8 mouse cellular contexts compared by ENCODE assay signal in genomic region chr4:138504632-138505101, GRCm38 (mm10). TPM values are rescaled to one million over a fixed set of nuclear protein-coding genes. Genes with fewer than 3 reads are reported as not detected.
DNase-seq lines count a peak whose midpoint lies in the region; ATAC-seq and TF ChIP-seq lines count a peak whose summit lies in the region.

No protein-coding gene starts in this region.

- H3K4me1 ChIP-seq in embryonic facial prominence, embryonic 12.5 days, result peaks cover 6% of the 10 kb centered on the region; the same call in 1 of the 2 replicates
- no peaks in the 10 kb centered on the region for H3K4me1 ChIP-seq in heart, postnatal 0 days (ENCODE audit: control insufficient read depth, insufficient read depth)
- peaks cover 16% of the 10 kb centered on the region for H3K4me1 ChIP-seq in midbrain, postnatal 0 days (ENCODE audit: insufficient read depth, low read length)
- H3K4me1 ChIP-seq in thymus, adult 2 months (replicated peaks; ENCODE audit: control insufficient read depth, insufficient read depth, low read length), result no peaks in the 10 kb centered on the region

- H3K9me3 ChIP-seq in embryonic facial prominence, embryonic 12.5 days, result no peaks in the 10 kb centered on the region
- H3K9me3 ChIP-seq in heart, postnatal 0 days (replicated peaks; ENCODE audit: control insufficient read depth, low read length), result no peaks in the 10 kb centered on the region
- H3K9me3 ChIP-seq in midbrain, postnatal 0 days (ENCODE audit: low read length), result no peaks in the 10 kb centered on the region

- peaks cover 28% of the 10 kb centered on the region for H3K27me3 ChIP-seq in embryonic facial prominence, embryonic 12.5 days
- H3K27me3 ChIP-seq in heart, postnatal 0 days (ENCODE audit: control insufficient read depth, insufficient read depth, low read length), result peaks cover 44% of the 10 kb centered on the region
- no peaks in the 10 kb centered on the region for H3K27me3 ChIP-seq in midbrain, postnatal 0 days (ENCODE audit: insufficient read depth, low read length)
- no peaks in the 10 kb centered on the region for H3K27me3 ChIP-seq in thymus, adult 2 months (ENCODE audit: control insufficient read depth, insufficient read depth, low read length)

- TF ChIP-seq CTCF in heart, postnatal 0 days (IDR thresholded peaks at IDR 0.05; ENCODE audit: low read depth), result no peak
- no peak for TF ChIP-seq CTCF in midbrain, postnatal 0 days (IDR thresholded peaks at IDR 0.05)
- no peak for TF ChIP-seq CTCF in thymus, adult 2 months (IDR thresholded peaks at IDR 0.05; ENCODE audit: borderline replicate concordance, control insufficient read depth, extremely low read depth, insufficient read depth, low read length, poor library complexity)

- no peak for TF ChIP-seq EP300 in heart, postnatal 0 days (IDR thresholded peaks at IDR 0.05; ENCODE audit: low read depth)

- peak; percentile 71 to 78 for DNase-seq in cerebellum, postnatal 10 days
- no peak for DNase-seq in cerebellum, adult 8-10 months
- no peak for DNase-seq in heart, postnatal 0 days (ENCODE audit: low spot score)
- peak; percentile 62 to 74 for DNase-seq in layer of hippocampus, postnatal 25 days (ENCODE audit: extremely low spot score in 1 of 2, low spot score in 1 of 2)
- peak; percentile 91 for DNase-seq in midbrain, postnatal 0 days (ENCODE audit: low spot score)
- no peak for DNase-seq in thymus, adult 2 months
- DNase-seq in thymus, postnatal 25 days, result no peak

- peak overlapping the region; percentile 26 for H3K4me2 ChIP-seq in embryonic facial prominence, embryonic 12.5 days (replicated peaks)
- H3K4me2 ChIP-seq in heart, postnatal 0 days (ENCODE audit: low read depth, low read length), result no peak overlapping the region
- peak overlapping the region; percentile 42 for H3K4me2 ChIP-seq in midbrain, postnatal 0 days (ENCODE audit: low read depth, low read length, poor library complexity, severe bottlenecking)

- WGBS in embryonic facial prominence, embryonic 12.5 days, result 2% methylated on average over 16 of the region's 16 CpGs
- WGBS in heart, postnatal 0 days, result 4% methylated on average over 16 of the region's 16 CpGs
- WGBS in midbrain, postnatal 0 days, result 2% methylated on average over 16 of the region's 16 CpGs
- WGBS in thymus, adult 2 months, result 15% methylated on average over 16 of the region's 16 CpGs

- H3K36me3 ChIP-seq in embryonic facial prominence, embryonic 12.5 days, result no peaks in the 10 kb centered on the region
- H3K36me3 ChIP-seq in heart, postnatal 0 days (replicated peaks; ENCODE audit: control insufficient read depth, insufficient read depth, low read length), result no peaks in the 10 kb centered on the region
- H3K36me3 ChIP-seq in midbrain, postnatal 0 days (ENCODE audit: insufficient read depth, low read length), result no peaks in the 10 kb centered on the region
- no peaks in the 10 kb centered on the region for H3K36me3 ChIP-seq in thymus, adult 2 months (ENCODE audit: control insufficient read depth, insufficient read depth, low read length)

- H3K9ac ChIP-seq in embryonic facial prominence, embryonic 12.5 days, result no peak overlapping the region
- no peak overlapping the region for H3K9ac ChIP-seq in heart, postnatal 0 days (replicated peaks; ENCODE audit: low read depth, low read length)
- H3K9ac ChIP-seq in midbrain, postnatal 0 days (replicated peaks; ENCODE audit: low read length, poor library complexity, severe bottlenecking), result 0 out of 2 replicates have a peak overlapping the region, but pooled peaks have one; percentile 9

- H3K27ac ChIP-seq in embryonic facial prominence, embryonic 12.5 days, result no peak overlapping the region
- H3K27ac ChIP-seq in heart, postnatal 0 days (ENCODE audit: low read depth), result no peak overlapping the region
- peak overlapping the region; percentile 78 for H3K27ac ChIP-seq in midbrain, postnatal 0 days (ENCODE audit: low read depth, low read length)
- H3K27ac ChIP-seq in thymus, adult 2 months (ENCODE audit: control insufficient read depth, insufficient read depth, low read length), result no peak overlapping the region

- ATAC-seq in embryonic facial prominence, embryonic 12.5 days (ENCODE audit: insufficient number of reproducible peaks, insufficient read depth, low FRiP score, low TSS enrichment), result no peak; the same call in 1 of the 2 replicates
- peak; percentile 45; the same call in 1 of the 2 replicates for ATAC-seq in heart, postnatal 0 days (ENCODE audit: insufficient read depth, low read depth)
- peak; percentile 80 for ATAC-seq in midbrain, postnatal 0 days (ENCODE audit: low FRiP score)

- no peak overlapping the region for H3K4me3 ChIP-seq in embryonic facial prominence, embryonic 12.5 days
- no peak overlapping the region for H3K4me3 ChIP-seq in heart, postnatal 0 days (ENCODE audit: low read depth, low read length)
- H3K4me3 ChIP-seq in midbrain, postnatal 0 days (ENCODE audit: low read depth, low read length), result peak overlapping the region; percentile 2; the same call in 1 of the 2 replicates
- no peak overlapping the region for H3K4me3 ChIP-seq in thymus, adult 2 months (ENCODE audit: control insufficient read depth, insufficient read depth, low read length)

- TF ChIP-seq POLR2A in thymus, adult 2 months (IDR thresholded peaks at IDR 0.05; ENCODE audit: control insufficient read depth, extremely low read depth, insufficient read depth, low read length, poor library complexity), result no peak

RNA-seq across cellular contexts. Expression of gene Camk2n1, which starts 50.6 kb away (rescaled TPM):
- 2.5 and 2.8 TPM in 2 replicates for polyA plus RNA-seq in embryonic facial prominence, embryonic 12.5 days (2016; fragmentation: Nextera tagmentation; extraction: Ambion mirVana)
- total RNA-seq in heart, postnatal 0 days (2014; rRNA removed; ENCODE audit: low replicate concordance), result 0.15 and 5.1 TPM in 2 replicates
- polyA plus RNA-seq in heart, postnatal 0 days (2015; fragmentation: Nextera tagmentation; extraction: Ambion mirVana), result 1.6 and 1.8 TPM in 2 replicates
- total RNA-seq in layer of hippocampus, postnatal 25 days (2021), result 100 to 1,000 TPM; 348 to 359 TPM
- total RNA-seq in midbrain, postnatal 0 days (2014; rRNA removed), result 50.9 and 55.6 TPM in 2 replicates
- polyA plus RNA-seq in midbrain, postnatal 0 days (2015; fragmentation: Nextera tagmentation; extraction: Ambion mirVana), result 25.0 and 29.2 TPM in 2 replicates
- polyA plus RNA-seq in thymus, adult 2 months (2012; rRNA removed), result 2.2 and 2.7 TPM in 2 replicates

Comparison
In these comparisons a context has a peak if more than half of its experiments do, and no peak if none do; other contexts are left out.
1. DNase-seq: peak in cerebellum, postnatal 10 days (2 of 2), layer of hippocampus, postnatal 25 days (2 of 2) and midbrain, postnatal 0 days (single experiment); none in cerebellum, adult 8-10 months (single experiment), heart, postnatal 0 days (single experiment), thymus, adult 2 months (single experiment) and thymus, postnatal 25 days (single experiment).